Mouse (Mus musculus) cortical plate, adult 2 months (tissue): ENCODE data around the gene Ephb1. TPM values are rescaled to one million over a fixed set of nuclear protein-coding genes. Genes with fewer than 3 reads are reported as not detected.

Source experiments
- H3K27ac ChIP-seq: fragments of 200-500 bp; 2 replicates; pipeline ENCODE4 v1.5.1; 2012; ENCODE audit warnings: low read length, control low read depth, inconsistent platforms; ENCODE audit not compliant: insufficient read depth
- H3K4me1 ChIP-seq: fragments of 200-500 bp; 2 replicates; pipeline ENCODE4 v1.6.1; 2011; ENCODE audit warnings: low read length; ENCODE audit not compliant: control insufficient read depth, insufficient read depth
- H3K4me3 ChIP-seq: fragments of 200-500 bp; 2 replicates; pipeline ENCODE4 v1.5.1; 2011; ENCODE audit warnings: mild to moderate bottlenecking, low read length, control low read depth; ENCODE audit not compliant: insufficient read depth
- CTCF ChIP-seq: fragments of 200-500 bp; IDR thresholded peaks from 2 replicates; pipeline ENCODE4 v1.5.1; 2011; ENCODE audit warnings: mild to moderate bottlenecking, control low read depth, low read length; ENCODE audit not compliant: insufficient read depth; ENCODE audit errors: extremely low read depth
- POLR2A ChIP-seq: fragments of 200-500 bp; IDR thresholded peaks from 2 replicates; pipeline ENCODE4 v1.6.1; 2011; ENCODE audit warnings: mild to moderate bottlenecking, low read length, control low read depth; ENCODE audit not compliant: insufficient read depth; ENCODE audit errors: extremely low read depth
- polyA plus RNA-seq: library from polyadenylated mRNA; depleted of rRNA; stranded (reverse); fragments of >200 nt; gene quantifications from 2 replicates; pipeline ENCODE4 v1.2.3, GENCODE M21; 2012

The Ephb1 gene
- polyA plus RNA-seq, 1 experiment: 30.8 TPM

DNA sequence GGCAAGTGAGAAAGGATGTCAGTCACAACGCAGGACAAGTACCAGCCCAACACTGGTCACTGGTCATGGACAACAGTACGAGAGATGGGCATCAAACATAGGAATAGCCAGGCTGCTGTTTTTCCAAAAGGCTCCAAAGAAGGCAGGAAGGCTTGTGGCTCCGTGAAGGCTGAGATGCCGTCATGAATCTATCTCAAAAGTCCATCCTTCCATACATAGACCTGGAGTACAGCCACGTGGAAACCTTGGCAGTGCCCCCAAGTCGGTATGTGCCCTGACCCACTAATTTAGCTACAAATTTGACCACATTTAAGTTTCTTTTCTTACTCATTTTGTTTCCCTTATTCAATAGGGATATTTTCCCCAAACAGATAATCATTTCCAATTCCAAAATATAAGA is 329.4 kb downstream of the Ephb1 start:
- TF ChIP-seq CTCF: no peak
- no peak for TF ChIP-seq POLR2A
- no peak overlapping the region for H3K4me3 ChIP-seq
- no peak overlapping the region for H3K27ac ChIP-seq
- no peaks in the 10 kb centered on the region for H3K4me1 ChIP-seq

DNA sequence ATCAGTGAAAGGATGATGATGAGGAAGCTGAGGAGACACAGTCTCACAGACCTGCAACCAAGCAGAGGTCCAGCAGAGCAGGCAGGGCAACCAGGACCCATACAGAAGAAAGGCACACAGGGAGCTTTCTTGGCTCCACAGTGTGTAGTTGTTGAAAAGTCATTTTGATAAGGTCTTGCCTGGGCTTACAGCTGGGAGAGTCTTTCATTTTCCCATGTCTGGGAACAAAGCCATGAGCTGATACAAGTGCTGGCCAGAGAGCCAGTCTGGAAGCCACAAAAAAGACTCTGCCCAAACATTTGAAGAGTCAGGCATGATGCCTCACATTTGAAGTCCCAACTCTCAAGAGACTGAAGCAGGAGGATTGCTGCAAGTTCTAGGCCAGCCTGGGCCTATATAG is 339.0 kb downstream of the Ephb1 start:
- Histone ChIP-seq H3K27ac (no peak overlapping the region), H3K4me1 (no peaks in the 10 kb centered on the region), H3K4me3 (no peak overlapping the region)
- TF ChIP-seq POLR2A (no peak), CTCF (no peak)

DNA sequence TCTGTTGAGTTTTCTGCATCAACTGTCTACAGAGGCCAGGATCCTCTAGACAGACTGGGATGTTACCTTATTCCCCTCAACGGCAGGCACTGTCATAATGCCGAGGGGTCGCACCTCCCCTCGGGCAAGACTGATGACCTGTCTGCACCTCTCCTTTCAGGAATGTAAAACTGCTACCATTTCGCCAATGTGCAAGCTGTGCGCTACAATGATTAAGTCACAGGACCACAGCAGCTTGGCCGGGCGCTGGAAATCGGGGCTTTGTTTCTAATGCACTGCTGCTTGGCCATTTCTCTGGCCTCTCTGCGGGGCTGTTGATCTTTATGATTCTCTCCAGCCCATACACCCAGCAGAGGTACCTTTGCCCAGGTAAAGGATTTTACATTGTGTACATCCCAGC is 346.8 kb downstream of the Ephb1 start:
- Histone ChIP-seq H3K27ac (no peak overlapping the region), H3K4me1 (no peaks in the 10 kb centered on the region), H3K4me3 (no peak overlapping the region)
- TF ChIP-seq POLR2A (no peak), CTCF (no peak)

DNA sequence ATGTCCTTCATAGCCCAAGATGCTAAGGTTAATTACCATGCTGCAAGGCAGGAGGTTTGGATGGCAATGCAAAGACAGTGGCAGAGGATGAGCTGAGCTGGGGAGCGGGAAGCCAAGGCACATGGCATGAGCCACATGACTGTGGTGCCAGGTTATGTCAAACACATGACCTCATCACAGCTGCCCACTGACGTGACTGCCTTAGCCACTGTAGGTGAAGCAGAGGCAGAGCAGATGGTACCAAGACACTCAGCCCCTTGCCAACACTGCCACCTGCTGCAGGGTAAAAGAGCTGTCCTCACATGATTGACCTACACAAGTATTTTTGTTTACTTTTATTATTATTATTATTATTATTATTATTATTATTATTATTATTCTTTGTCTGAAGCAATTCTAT is 348.0 kb downstream of the Ephb1 start:
- Histone ChIP-seq H3K4me3 (no peak overlapping the region), H3K4me1 (no peaks in the 10 kb centered on the region), H3K27ac (no peak overlapping the region)
- TF ChIP-seq POLR2A: no peak
- TF ChIP-seq CTCF: peak; percentile 56

DNA sequence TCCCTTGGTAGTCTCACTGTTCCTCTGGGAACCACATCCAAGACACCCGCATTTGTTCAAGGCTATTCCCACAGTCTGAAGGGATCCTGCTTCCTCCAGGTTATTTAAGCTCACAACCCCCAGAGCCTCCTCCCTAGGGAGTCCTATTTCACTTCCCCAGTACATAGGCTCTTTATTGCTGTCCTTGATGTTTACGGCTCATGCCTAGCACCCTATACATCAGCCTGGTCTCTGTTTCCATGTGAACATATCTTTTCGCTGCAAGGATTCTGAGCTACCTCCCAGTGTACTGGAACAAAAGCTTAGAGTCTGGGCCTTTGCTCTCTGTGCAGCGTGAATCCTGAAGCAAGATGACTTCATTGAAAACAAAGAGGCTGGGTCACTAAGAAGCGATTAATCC is 351.6 kb downstream of the Ephb1 start:
- TF ChIP-seq CTCF (no peak), POLR2A (no peak)
- Histone ChIP-seq H3K4me3 (no peak overlapping the region), H3K27ac (no peak overlapping the region), H3K4me1 (no peaks in the 10 kb centered on the region)

DNA sequence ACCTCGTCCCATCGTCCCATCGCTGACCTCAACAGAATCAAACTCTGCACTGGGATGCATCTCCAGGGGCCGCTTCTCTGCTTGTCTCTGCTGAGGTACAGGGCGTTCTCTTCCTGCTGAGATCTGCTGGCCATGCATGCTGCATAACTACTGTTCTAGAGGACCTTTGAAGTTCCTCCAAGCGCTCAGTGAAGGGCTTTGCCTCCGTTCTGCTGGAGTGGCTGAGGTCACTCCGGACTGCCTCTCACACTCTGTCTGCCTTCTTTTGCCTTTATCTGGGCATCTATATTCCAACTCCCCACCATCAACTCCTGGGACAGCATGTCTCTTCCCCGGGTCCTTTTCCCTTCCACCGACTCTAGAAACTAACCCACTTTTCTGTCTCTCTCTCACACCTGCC is 352.3 kb downstream of the Ephb1 start:
- Histone ChIP-seq H3K4me1 (no peaks in the 10 kb centered on the region), H3K27ac (no peak overlapping the region), H3K4me3 (no peak overlapping the region)
- TF ChIP-seq CTCF (no peak), POLR2A (no peak)

DNA sequence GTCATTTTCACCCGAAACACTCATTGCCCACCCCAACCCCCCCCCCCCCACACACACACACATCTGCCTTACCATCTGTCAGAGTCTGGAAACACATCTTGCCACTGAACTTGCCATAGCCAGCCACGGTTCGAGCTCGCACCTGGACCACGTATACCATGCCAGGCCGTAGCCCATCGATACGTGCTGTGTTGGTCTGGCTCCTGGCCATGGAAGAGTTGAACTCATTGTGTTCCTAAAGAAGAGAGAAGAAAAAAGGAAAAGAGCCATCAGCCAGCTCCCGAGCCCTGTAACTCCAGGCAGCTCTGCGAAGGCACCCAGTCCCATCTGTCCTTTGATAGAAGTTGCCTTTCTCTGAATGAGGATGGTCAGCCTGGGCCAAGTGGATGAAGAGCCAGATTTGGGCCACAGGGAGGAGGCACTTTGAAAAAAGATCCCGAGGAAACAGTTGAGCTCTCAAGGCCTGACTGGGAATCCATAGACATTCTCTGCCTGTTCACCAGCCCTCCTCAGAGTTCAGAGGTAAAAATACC is 352.8 kb downstream of the Ephb1 start:
- Histone ChIP-seq H3K4me3 (no peak overlapping the region), H3K4me1 (no peaks in the 10 kb centered on the region), H3K27ac (no peak overlapping the region)
- TF ChIP-seq CTCF (no peak), POLR2A (no peak)

DNA sequence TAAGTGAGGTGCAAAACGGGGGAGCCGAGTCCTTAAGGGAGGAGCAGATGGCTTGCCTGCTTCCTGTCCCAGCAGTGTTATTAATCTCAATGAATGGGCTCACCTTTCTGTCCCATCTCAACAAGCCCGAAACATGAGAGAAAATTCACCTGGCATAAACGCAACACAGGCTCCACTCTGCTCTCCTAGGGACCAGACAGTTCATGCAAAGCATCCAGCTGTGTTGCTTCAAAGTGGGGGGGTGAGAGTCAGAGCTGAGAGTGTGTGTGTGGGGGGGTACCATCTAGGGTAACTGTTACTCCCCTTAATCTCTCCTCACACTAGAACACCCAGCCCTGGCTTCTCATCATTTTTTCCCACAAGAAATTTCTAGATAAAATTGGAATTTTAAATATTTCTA is 354.8 kb downstream of the Ephb1 start:
- Histone ChIP-seq H3K4me1 (no peaks in the 10 kb centered on the region), H3K27ac (no peak overlapping the region), H3K4me3 (no peak overlapping the region)
- no peak for TF ChIP-seq POLR2A
- no peak for TF ChIP-seq CTCF

DNA sequence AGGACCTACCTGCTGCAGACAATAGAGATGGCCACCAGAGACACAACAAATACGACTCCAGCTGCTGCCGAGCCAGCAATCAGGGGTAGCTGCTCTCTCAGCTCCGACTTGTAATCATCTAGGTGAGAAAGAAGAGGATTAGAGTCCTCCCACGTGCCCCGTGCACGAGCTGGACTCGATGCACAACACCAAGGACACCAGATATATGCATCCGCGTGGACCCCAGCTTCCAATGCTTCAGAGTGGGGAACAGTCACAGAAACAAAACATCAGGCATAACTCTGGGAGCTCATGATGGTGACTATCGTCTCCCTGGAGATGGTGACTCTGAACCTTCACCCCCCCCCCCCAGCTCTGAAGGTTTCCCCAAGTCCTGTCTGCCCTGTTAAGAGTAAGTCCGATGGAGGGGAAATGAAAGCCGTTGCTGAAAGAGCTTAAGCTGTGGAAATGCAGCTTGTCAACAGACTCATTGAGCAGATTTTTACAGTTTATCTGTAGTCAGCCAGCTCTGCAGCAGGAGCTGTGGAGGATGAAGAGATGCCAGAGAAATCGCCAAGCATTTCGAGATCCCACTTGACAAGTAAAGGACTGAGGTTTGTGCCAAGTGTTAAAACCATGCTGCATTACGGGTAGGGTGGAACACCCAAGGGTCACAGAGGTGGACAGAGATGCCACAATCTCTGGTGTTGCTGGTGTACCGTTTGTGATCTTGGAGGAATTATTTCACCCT is 357.6 kb downstream of the Ephb1 start:
- no peak overlapping the region for H3K4me3 ChIP-seq
- TF ChIP-seq POLR2A (no peak), CTCF (no peak)
- H3K27ac ChIP-seq: no peak overlapping the region
- no peaks in the 10 kb centered on the region for H3K4me1 ChIP-seq

DNA sequence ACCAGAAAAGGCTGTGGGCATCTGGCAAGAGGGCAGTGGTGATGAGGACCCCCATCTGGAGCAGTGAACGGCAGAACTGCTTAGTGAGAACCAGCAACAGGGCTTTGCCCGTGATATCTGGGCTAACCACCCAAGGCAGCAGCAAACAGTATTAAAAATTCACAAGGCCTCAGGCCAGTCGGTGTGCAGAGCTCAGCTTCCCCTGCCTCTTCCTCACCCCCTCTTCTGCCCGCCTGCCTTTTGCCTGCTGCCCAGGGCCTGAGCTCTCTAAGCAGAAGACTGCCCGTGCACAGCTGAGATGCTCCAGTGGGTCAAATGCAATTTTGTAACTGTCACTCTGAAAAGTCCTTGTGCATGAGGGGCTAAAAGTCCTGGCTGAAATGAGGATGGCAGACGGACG is 358.3 kb downstream of the Ephb1 start:
- no peak overlapping the region for H3K27ac ChIP-seq
- H3K4me1 ChIP-seq: no peaks in the 10 kb centered on the region
- H3K4me3 ChIP-seq: no peak overlapping the region
- TF ChIP-seq POLR2A (no peak), CTCF (no peak)
